Mouse (Mus musculus) MEL (cell line): Measurements from ENCODE around the gene Afg1l. TPM values are rescaled to one million over a fixed set of nuclear protein-coding genes. Genes with fewer than 3 reads are reported as not detected.

Experiments
- DNase-seq: peaks from one replicate; pipeline ENCODE4 v3.0.0; 2011; ENCODE audit warnings: low read depth, low spot score
- H3K27ac ChIP-seq: 2 replicates; pipeline ENCODE4 v1.5.1; 2012; ENCODE audit warnings: low read depth, mild to moderate bottlenecking, control low read depth, low read length, moderate library complexity; ENCODE audit not compliant: control insufficient read depth
- H3K27me3 ChIP-seq, 2 experiments: fragments of 150-350 bp in 1 of 2; sonication (generic) in 1 of 2; 2 replicates each; pipeline ENCODE4 v1.6.1; 2012; ENCODE audit warnings: low read length in 2 of 2, mild to moderate bottlenecking in 2 of 2, improper control_type of control experiment in 1 of 2, moderate library complexity in 1 of 2; ENCODE audit not compliant: insufficient read depth in 2 of 2, control insufficient read depth in 1 of 2
- H3K36me3 ChIP-seq, 2 experiments: 2 replicates each; pipeline ENCODE4 v1.6.1; 2012 to 2014; ENCODE audit warnings: low read length in 2 of 2, improper control_type of control experiment in 1 of 2, inconsistent platforms in 1 of 2, mild to moderate bottlenecking in 1 of 2; ENCODE audit not compliant: insufficient read depth in 2 of 2, control insufficient read depth in 1 of 2
- H3K4me1 ChIP-seq, 2 experiments: fragments of 150-350 bp in 1 of 2; sonication (generic) in 1 of 2; 2 replicates each; pipeline ENCODE4 v1.6.1; 2012; ENCODE audit warnings: low read length in 2 of 2, improper control_type of control experiment in 1 of 2, mild to moderate bottlenecking in 1 of 2; ENCODE audit not compliant: insufficient read depth in 2 of 2, control insufficient read depth in 1 of 2
- H3K4me3 ChIP-seq, 2 experiments: fragments of 150-350 bp in 1 of 2; sonication (generic) in 1 of 2; 2 replicates each; pipeline ENCODE4 v1.5.1; 2012; ENCODE audit warnings: low read depth in 2 of 2, low read length in 2 of 2, mild to moderate bottlenecking in 2 of 2, moderate library complexity in 2 of 2, control low read depth in 1 of 2, improper control_type of control experiment in 1 of 2; ENCODE audit not compliant: control insufficient read depth in 1 of 2, insufficient read depth in 1 of 2
- H3K79me2 ChIP-seq: 2 replicates; pipeline ENCODE4 v1.6.1; 2012; ENCODE audit warnings: mild to moderate bottlenecking, low read length, moderate library complexity; ENCODE audit not compliant: control insufficient read depth, poor library complexity, insufficient read depth
- H3K9ac ChIP-seq: 2 replicates; pipeline ENCODE4 v1.6.1; 2012; ENCODE audit warnings: low read depth, mild to moderate bottlenecking, control low read depth, low read length, moderate library complexity; ENCODE audit not compliant: control insufficient read depth, poor library complexity, severe bottlenecking
- H3K9me3 ChIP-seq: fragments of 150-350 bp; sonication (generic); replicated peaks from 2 replicates; pipeline ENCODE4 v1.6.1; 2012; ENCODE audit warnings: mild to moderate bottlenecking, low read length, improper control_type of control experiment, moderate library complexity; ENCODE audit not compliant: insufficient read depth
- CHD2 ChIP-seq: IDR thresholded peaks from 2 replicates; pipeline ENCODE4 v1.6.1; 2011; ENCODE audit warnings: low read length, improper control_type of control experiment
- CTCF ChIP-seq, 3 experiments: IDR thresholded peaks in 2 of 3; conservative IDR thresholded peaks in 1 of 3; 2 replicates each; pipeline ENCODE4 v1.5.1; 2011 to 2012; ENCODE audit warnings: low read length in 3 of 3, low read depth in 2 of 3, mild to moderate bottlenecking in 2 of 3, improper control_type of control experiment in 1 of 3, inconsistent platforms in 1 of 3, mixed read lengths in 1 of 3, moderate library complexity in 1 of 3; ENCODE audit not compliant: control insufficient read depth in 1 of 3, insufficient read depth in 1 of 3, poor library complexity in 1 of 3, severe bottlenecking in 1 of 3
- ELF1 ChIP-seq: IDR thresholded peaks from 2 replicates; pipeline ENCODE4 v1.6.1; 2014; ENCODE audit warnings: low read depth, mild to moderate bottlenecking, inconsistent platforms, low read length, improper control_type of control experiment, moderate library complexity
- ETS1 ChIP-seq: IDR thresholded peaks from 2 replicates; pipeline ENCODE4 v1.6.1; 2012; ENCODE audit warnings: low read depth, mild to moderate bottlenecking, inconsistent platforms, low read length, improper control_type of control experiment, moderate library complexity
- GATA1 ChIP-seq: IDR thresholded peaks from 2 replicates; pipeline ENCODE4 v1.6.1; 2011; ENCODE audit warnings: low read depth, low read length, improper control_type of control experiment
- HCFC1 ChIP-seq: IDR thresholded peaks from 2 replicates; pipeline ENCODE4 v1.6.1; 2012; ENCODE audit warnings: low read depth, mild to moderate bottlenecking, inconsistent platforms, low read length, improper control_type of control experiment, moderate library complexity
- MAFK ChIP-seq: IDR thresholded peaks from 2 replicates; pipeline ENCODE4 v1.6.1; 2011; ENCODE audit warnings: low read depth, mild to moderate bottlenecking, low read length, improper control_type of control experiment, borderline replicate concordance
- MAX ChIP-seq: IDR thresholded peaks from 2 replicates; pipeline ENCODE4 v1.6.1; 2011; ENCODE audit warnings: low read length, improper control_type of control experiment
- MEF2A ChIP-seq: IDR thresholded peaks from 2 replicates; pipeline ENCODE4 v1.6.1; 2014; ENCODE audit warnings: low read depth, mild to moderate bottlenecking, inconsistent platforms, low read length, improper control_type of control experiment; ENCODE audit not compliant: poor library complexity, insufficient replicate concordance, severe bottlenecking; ENCODE audit errors: extremely low read depth
- MXI1 ChIP-seq: IDR thresholded peaks from 2 replicates; pipeline ENCODE4 v1.6.1; 2011; ENCODE audit warnings: mild to moderate bottlenecking, low read depth, low read length, improper control_type of control experiment
- MYC ChIP-seq: IDR thresholded peaks from 2 replicates; pipeline ENCODE4 v1.6.1; 2011; ENCODE audit warnings: low read depth, mild to moderate bottlenecking, low read length, improper control_type of control experiment, moderate library complexity
- POLR2AphosphoS2 ChIP-seq: IDR thresholded peaks from 2 replicates; pipeline ENCODE4 v1.6.1; 2011; ENCODE audit warnings: low read length, improper control_type of control experiment
- POLR2AphosphoS5 ChIP-seq: IDR thresholded peaks from 2 replicates; pipeline ENCODE4 v1.6.1; 2012; ENCODE audit warnings: low read depth, borderline replicate concordance, mild to moderate bottlenecking, inconsistent platforms, low read length, moderate library complexity, mixed read lengths
- RAD21 ChIP-seq: IDR thresholded peaks from 2 replicates; pipeline ENCODE4 v1.6.1; 2011; ENCODE audit warnings: mild to moderate bottlenecking, low read depth, low read length, improper control_type of control experiment
- SIN3A ChIP-seq: IDR thresholded peaks from 2 replicates; pipeline ENCODE4 v1.6.1; 2012; ENCODE audit warnings: low read length, improper control_type of control experiment, inconsistent platforms
- SMC3 ChIP-seq: IDR thresholded peaks from 2 replicates; pipeline ENCODE4 v1.6.1; 2011; ENCODE audit warnings: low read depth, low read length, improper control_type of control experiment
- TAL1 ChIP-seq: IDR thresholded peaks from 2 replicates; pipeline ENCODE4 v1.6.1; 2012; ENCODE audit warnings: mild to moderate bottlenecking, inconsistent platforms, low read length, moderate library complexity, mixed read lengths
- TBP ChIP-seq: IDR thresholded peaks from 2 replicates; pipeline ENCODE4 v1.8.0; 2011; ENCODE audit warnings: low read depth, low read length, improper control_type of control experiment
- USF1 ChIP-seq: IDR thresholded peaks from 2 replicates; pipeline ENCODE4 v1.6.1; 2014; ENCODE audit warnings: low read depth, mild to moderate bottlenecking, inconsistent platforms, low read length, improper control_type of control experiment, moderate library complexity
- ZC3H11A ChIP-seq: IDR thresholded peaks from 2 replicates; pipeline ENCODE4 v1.6.1; 2012; ENCODE audit warnings: low read depth, mild to moderate bottlenecking, inconsistent platforms, low read length, improper control_type of control experiment
- ZKSCAN1 ChIP-seq: IDR thresholded peaks from 2 replicates; pipeline ENCODE4 v1.6.1; 2012; ENCODE audit warnings: low read depth, mild to moderate bottlenecking, inconsistent platforms, low read length, improper control_type of control experiment, moderate library complexity
- polyA plus RNA-seq, 2 experiments: library from polyadenylated mRNA; stranded (reverse) in 1 of 2; unstranded in 1 of 2; fragments of >175 nt in 1 of 2; fragments of >200 nt in 1 of 2; gene quantifications; 2 replicates each; pipeline versions ENCODE4 v1.2.1 to v1.2.4; 2012; ENCODE audit warnings: low replicate concordance in 2 of 2, low read depth in 1 of 2; ENCODE audit not compliant: insufficient read length in 2 of 2, insufficient read depth in 1 of 2, missing spikeins in 1 of 2
- total RNA-seq: library from RNA; depleted of rRNA; stranded (reverse); fragments of 300-350 nt; gene quantifications from 2 replicates; pipeline ENCODE4 v1.2.3, GENCODE M21; 2012

Afg1l gene
- total and polyA plus RNA-seq, 3 experiments: 3.4 to 3.7 TPM; not detected in 1

DNA sequence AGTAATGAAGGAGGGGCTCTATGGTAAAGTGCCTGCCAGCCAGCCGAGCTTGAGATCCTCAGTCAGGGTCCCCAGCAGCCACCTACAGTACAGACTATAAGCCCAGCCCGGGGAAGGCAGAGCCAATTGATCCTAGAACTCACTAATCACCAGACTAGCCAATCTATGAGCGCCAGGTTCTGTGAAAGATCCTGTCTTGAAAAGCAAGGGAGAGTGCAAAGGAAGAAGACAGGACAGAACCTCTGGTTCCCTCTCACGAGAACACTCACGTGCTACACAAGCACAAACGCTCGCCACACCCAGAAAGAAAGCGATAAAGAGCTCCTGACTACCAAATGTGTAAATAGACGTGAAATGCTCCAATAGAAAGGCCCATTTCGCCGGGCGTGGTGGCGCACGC, 13.6 kb downstream of the Afg1l start:
- H3K4me3 ChIP-seq: no peak overlapping the region
- H3K27me3 ChIP-seq: no peaks in the 10 kb centered on the region
- no peak for DNase-seq
- TF ChIP-seq MAX (no peak), POLR2AphosphoS2 (no peak), USF1 (no peak), MAFK (no peak), ELF1 (no peak), MEF2A (no peak)
- H3K9me3 ChIP-seq: no peaks in the 10 kb centered on the region
- H3K4me1 ChIP-seq: no peaks in the 10 kb centered on the region
- H3K9ac ChIP-seq: no peak overlapping the region
- H3K36me3 ChIP-seq: no peaks in the 10 kb centered on the region; a peak in 1 of 4 replicates
- H3K79me2 ChIP-seq: no peaks in the 10 kb centered on the region
- no peak overlapping the region for H3K27ac ChIP-seq

DNA sequence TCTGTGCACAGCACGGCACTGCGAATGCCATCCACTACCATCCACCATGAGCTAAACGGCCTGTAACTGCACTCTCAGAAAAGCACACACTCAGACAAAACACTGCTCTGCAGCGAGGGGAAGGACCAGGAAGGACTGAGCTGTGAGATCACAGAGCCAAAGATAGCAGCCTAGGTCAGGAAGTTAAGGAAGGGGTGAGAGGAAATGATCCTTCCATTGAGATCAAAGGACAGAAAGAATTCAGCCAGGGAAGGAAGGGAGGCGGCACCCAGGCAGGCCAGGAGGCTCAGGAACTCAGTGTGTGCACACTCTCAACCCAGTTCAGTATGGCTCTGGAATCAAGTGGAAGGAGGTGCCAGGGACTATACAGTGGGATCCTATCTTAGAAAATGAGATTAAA, 14.1 kb downstream of the Afg1l start:
- H3K9ac ChIP-seq: no peak overlapping the region
- no peaks in the 10 kb centered on the region for H3K9me3 ChIP-seq
- H3K27me3 ChIP-seq: no peaks in the 10 kb centered on the region
- H3K36me3 ChIP-seq: no peaks in the 10 kb centered on the region; a peak in 1 of 4 replicates
- no peaks in the 10 kb centered on the region for H3K4me1 ChIP-seq
- DNase-seq: no peak
- no peaks in the 10 kb centered on the region for H3K79me2 ChIP-seq
- no peak overlapping the region for H3K27ac ChIP-seq
- TF ChIP-seq TBP: no peak
- TF ChIP-seq MAFK: no peak
- TF ChIP-seq CTCF (IDR thresholded peaks at IDR 0.05 in 2 of 3, conservative IDR thresholded peaks at IDR 0.05 in 1 of 3; ENCODE audit: control insufficient read depth in 1 of 3, insufficient read depth in 1 of 3, low read depth in 2 of 3, low read length in 3 of 3, poor library complexity in 1 of 3, severe bottlenecking in 1 of 3): no peak
- TF ChIP-seq MXI1: no peak
- no peak for TF ChIP-seq ETS1
- no peak for TF ChIP-seq CHD2
- no peak for TF ChIP-seq ZC3H11A
- TF ChIP-seq POLR2AphosphoS5: no peak
- TF ChIP-seq GATA1: no peak
- TF ChIP-seq MYC: no peak
- TF ChIP-seq SMC3: no peak
- TF ChIP-seq RAD21: no peak
- TF ChIP-seq TAL1: no peak
- no peak for TF ChIP-seq ZKSCAN1
- no peak for TF ChIP-seq SIN3A
- no peak for TF ChIP-seq HCFC1
- TF ChIP-seq MAX: no peak
- no peak overlapping the region for H3K4me3 ChIP-seq
